Mouse (Mus musculus) spleen, postnatal 36 days (tissue): Measurements from ENCODE around the gene Epb41l2.

ENCODE experiments used
- DNase-seq, 2 experiments: peaks; one replicate each; pipeline ENCODE4 v3.0.0; 2022; ENCODE audit warnings: low spot score in 2 of 2, mixed read lengths in 1 of 2

Gene Epb41l2

DNA sequence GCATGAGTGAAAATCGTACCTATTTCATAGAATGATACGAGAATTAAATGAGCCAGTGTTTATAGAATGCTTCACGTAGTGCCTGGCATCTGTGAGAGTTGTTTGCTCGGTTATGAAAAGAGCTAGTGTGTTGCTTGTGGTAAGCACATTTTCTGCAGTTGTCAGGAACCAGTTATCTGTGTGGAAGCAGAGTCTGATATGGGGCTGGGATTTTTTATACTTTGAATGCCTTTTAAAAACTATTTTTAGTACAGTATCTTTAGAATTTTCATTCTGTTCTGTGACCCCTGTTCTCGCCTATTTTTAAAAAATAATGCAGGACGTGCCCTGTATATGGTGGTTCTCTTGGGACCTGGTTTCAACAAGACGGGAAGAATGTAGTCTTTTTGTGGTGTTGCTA lies 6.1 kb downstream of the Epb41l2 start:
- no peak for DNase-seq

DNA sequence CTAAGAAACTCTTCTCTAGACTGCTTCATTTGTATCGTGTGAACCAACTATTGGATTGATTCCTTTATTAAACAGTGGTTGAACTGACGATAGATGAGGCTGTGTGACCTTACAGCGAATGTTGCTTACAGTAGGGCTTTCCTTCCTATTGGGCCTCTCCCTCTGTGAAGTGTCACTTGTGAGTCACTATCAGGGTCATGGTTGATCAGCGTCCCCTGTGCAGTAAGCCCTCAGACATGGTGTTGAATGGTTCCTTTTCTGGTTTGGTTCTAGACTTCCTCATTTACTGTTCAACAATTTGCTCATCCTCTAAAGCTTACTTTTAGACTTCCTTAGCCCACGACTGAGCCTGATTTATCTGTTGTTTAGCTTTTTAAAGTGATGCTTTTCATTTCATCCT lies 7.1 kb downstream of the Epb41l2 start:
- DNase-seq = peak; percentile 79 to 82

GRCm38 (mm10) chr10:25368928-25369327 lies 9.3 kb downstream of the Epb41l2 start:
- DNase-seq = no peak

- no peak for DNase-seq
Observed at GRCm38 (mm10) chr10:25369691-25370090, 10.1 kb downstream of the Epb41l2 start.

GRCm38 (mm10) chr10:25371336-25371735 lies 11.7 kb downstream of the Epb41l2 start:
- DNase-seq = no peak

DNA sequence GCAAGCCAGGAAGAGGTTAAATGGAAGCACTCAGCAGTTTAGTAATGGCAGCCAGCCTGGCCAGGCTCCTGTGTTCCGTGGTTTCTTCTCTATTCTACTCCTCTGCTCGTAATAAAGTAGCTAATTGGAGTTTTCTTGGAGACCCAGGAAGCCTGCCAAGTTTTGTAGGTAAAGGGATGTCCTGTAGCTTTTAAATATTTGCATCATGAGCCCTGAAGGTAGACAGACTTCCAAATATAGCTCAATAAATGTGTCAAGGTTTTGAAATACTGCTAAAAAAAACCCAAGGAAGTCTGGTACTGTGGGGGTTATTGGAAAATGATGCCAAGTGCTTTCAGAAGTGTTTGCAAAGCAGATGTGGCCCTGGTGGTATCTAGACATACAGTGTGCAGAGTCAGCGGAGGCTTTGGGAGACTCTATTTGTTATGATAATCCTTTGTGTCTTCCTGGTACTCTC lies 12.3 kb downstream of the Epb41l2 start:
- DNase-seq = no peak

GRCm38 (mm10) chr10:25372510-25373148 lies 13.0 kb downstream of the Epb41l2 start:
- no peak for DNase-seq

DNA sequence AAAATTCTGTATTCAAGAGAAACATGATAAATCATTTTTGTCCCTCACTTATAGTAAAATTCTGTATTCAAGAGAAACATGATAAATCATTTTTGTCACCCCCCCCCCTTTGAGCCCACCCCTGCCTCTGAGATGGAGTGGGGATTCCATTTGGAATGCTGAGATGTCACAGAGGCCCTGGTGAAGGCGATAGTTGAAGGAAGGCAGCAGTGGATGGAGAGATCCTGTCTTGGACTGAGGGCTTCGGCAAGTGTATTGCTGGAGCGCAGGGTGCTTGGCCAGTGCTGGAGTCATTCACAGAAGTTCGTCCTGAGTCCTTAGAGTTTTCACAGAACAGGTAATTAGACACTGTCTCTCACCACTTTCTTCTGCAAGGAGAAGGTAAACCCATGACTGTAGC lies 15.4 kb downstream of the Epb41l2 start:
- no peak for DNase-seq

DNA sequence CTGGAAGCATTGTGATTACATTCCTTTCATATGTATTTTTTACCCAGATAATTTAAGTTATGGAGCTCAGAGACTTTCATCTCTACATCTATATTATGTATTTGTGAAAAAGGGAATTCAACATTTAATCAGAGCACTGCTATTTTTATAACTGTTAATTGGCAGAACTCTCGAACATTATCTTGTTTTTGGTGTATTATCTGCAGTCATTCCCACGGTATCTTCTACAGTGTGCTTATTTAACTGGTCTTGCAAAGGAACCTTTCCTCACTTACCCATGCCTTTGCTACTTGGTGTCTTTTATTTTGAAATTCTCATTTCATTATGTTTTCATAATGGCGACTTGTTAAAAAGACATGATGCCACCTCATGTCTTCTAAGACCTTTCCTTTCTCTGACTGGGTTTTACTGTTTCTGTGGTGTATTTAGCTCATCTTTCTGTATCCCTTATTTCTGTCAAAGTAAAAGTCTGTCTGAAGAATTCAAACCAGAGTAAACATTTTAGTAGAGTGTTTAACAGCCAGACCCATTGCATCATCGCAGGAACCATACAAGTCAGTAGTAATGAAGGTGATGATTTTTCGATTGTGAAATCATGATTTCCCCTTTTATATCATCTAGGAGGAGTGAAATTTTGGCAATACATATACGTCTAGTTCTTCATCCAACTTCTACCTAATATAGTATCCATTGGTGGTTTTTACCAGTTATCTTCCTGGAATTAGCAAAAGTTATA lies 21.3 kb downstream of the Epb41l2 start:
- no peak for DNase-seq

GRCm38 (mm10) chr10:25381951-25382350 lies 22.4 kb downstream of the Epb41l2 start:
- no peak for DNase-seq

DNA sequence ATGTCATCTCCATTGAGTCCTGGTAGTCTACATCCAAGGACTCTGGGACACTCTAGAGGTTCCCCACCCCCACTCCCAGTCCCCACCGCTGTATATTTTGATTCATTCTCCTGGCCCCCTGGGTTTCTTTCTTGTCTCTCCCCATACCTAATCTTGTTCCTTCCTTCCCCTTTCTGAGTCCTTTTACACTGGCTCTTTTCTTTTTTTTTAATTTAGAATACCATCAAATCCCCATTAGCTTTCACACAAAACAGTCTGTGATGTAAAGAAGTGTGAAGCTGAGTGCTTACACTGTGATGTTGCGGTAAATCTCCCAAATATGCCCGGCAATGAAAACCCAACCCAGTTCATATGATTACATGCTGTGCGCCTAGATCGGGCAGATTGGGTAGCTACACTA lies 23.6 kb downstream of the Epb41l2 start:
- DNase-seq = no peak

- DNase-seq = no peak
Observed at GRCm38 (mm10) chr10:25384391-25384790, 24.8 kb downstream of the Epb41l2 start.

DNA sequence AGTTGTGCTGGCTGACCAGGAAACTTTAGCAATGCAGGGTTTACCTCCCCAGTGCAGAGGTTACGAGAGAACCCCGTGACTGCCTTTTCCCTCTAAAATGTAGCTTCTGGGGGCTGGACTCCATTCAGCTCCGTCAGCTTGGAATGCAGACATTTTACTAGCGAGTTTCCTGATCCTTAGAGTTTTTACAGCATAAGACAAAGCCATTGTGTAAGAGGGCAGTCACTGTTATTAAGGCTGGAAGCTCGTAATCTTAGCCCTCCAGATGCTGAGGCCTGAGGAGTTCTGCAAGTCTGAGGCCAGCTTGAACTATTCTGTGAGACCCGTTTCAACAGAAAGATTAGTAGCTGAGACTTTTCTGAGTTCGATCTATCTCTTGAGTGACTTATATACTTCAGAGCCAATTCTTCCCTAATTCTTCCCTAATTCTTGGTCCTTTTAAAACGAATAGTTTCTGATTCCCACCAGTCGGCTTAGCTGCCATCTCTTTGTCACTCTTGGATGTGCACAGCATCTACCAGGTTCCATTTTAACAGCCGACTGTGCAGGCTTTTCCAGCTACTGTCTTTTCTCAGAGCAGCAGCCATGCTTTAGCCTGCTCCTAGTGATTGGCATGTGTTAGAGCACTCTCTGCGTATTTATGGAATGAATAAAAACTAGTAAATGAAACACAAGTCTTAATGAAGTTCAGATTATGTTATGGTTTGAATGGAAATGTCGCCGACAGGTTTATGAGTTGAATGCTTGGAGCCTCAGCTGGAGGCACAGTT lies 26.4 kb downstream of the Epb41l2 start:
- no peak for DNase-seq

- no peak for DNase-seq
Observed at GRCm38 (mm10) chr10:25386868-25387267, 27.3 kb downstream of the Epb41l2 start.

DNA sequence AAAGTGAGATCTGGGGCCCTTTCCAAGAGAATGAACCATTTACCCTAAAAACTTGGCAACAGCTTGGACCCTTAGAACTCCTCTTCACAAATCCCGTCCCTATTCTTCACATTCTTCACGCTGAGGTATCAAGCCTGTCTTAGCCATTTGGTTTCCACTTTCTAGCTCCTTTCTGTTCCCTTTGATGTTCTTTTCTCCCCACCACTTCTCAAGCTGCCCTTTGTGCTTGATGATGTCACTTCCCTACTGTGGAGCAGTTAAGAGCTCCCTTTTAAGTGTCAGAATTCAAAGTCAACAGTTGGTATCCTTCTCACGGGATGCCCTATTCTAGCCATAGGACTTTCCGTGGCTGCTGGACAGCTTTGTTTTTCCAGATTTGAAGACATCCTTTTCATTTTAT lies 27.7 kb downstream of the Epb41l2 start:
- no peak for DNase-seq

- DNase-seq = no peak
Observed at GRCm38 (mm10) chr10:25392786-25393185, 33.2 kb downstream of the Epb41l2 start.

GRCm38 (mm10) chr10:25393721-25394120 lies 34.1 kb downstream of the Epb41l2 start:
- no peak for DNase-seq

DNA sequence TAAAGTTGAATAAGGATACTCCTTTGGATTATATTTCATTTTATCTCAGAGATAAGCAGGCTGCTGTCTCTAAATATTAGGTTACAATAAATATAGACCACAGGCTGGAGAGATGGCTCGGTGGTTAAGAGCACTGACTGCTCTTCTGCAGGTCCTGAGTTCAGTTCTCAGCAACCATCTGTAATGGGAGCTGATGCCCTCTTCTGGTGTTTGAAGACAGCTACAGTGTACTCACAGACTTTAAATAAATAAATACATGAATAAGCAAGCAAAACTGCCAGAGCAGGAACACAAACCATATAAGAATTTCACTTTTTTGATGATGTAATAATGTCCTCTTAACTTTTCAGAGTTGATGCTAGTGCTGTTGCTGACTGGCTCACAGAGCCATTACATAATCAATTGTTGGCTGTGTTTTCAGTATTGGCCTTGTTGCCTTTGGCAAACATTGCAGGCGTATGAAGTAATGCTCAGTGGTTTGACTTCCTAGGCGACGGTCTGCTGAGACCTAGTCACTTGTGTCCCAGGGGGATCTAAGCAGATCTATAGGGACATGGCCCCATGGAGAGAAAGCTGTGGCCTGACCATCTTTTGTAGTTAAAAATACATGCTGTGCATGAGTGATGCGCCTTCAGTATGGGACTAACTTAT lies 35.8 kb downstream of the Epb41l2 start:
- DNase-seq = no peak

GRCm38 (mm10) chr10:25396859-25397258 lies 37.3 kb downstream of the Epb41l2 start:
- DNase-seq = no peak

DNA sequence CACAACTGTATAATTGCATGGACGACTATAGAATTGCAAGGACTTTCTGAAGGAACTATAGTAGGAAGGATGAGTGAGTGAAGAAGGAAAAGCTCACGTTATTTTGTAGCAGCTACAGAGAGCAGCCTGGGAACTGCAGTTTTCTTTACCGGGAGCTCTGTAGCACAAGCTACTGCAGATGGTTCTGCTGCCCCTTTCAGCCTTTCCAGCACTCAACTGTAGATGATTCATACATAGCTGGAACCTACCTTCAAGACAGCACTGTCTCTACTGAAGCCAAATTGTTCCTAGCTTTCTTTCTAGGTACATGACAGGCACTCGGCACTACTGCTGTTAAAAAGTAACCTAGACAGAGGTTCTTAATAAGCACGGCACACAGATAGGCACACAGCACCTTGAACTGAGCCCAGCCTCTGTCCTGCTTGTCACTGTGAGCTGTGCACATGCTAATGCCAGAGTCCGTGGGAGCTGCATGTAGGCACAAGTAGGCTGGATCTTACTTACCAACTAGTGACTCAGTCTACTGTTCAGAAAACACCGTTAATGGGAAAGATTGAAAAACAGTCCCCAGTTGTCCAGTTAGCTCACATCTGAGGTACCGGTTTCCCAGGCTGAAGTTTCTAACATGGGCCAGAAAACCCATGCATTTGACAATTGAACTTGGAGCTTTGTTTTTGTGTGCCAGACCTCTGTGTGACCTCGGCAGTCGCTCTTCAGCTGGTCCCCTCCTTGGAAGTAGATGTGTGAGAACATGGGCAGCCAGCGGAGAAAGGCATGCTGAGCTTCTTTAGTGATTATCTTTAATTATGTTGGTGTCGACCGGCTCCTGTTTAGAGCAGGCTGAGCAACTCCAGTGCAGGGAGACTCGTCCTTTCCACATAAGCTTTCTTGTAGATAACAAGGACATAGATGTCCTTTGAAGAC lies 38.4 kb downstream of the Epb41l2 start:
- DNase-seq = no peak

DNA sequence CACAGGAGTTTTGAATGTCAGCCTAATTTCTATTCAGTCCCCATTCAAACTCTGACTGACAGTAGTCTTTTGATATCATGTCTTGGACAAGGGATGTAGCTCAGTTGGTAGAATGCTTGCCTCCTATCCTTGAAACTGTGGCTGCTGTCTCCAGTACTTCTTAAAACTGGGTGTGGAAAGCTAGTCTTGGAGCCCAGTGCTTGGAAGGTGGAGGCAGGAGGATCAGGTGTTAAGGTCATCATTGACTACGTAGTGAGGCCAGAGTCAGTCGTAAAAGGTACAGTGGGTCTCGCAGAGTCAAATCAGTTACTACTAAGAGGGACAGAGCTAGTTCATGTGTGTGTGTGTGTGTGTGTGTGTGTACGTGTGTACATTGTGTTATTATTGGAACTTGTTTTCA lies 39.4 kb downstream of the Epb41l2 start:
- DNase-seq = no peak
